Mouse (Mus musculus) ES-Bruce4 (cell line): Measurements from ENCODE around the gene Bcl2.

Source experiments
- CTCF ChIP-seq: IDR thresholded peaks from one replicate; pipeline ENCODE4 v1.8.1; 2011; ENCODE audit warnings: low read depth, low read length
- EP300 ChIP-seq: IDR thresholded peaks from 2 replicates; pipeline ENCODE4 v1.6.1; 2011; ENCODE audit warnings: low read depth, low read length; ENCODE audit not compliant: insufficient read depth
- POLR2A ChIP-seq: IDR thresholded peaks from one replicate; pipeline ENCODE4 v1.8.1; 2011; ENCODE audit warnings: low read length; ENCODE audit not compliant: insufficient read depth

DNA sequence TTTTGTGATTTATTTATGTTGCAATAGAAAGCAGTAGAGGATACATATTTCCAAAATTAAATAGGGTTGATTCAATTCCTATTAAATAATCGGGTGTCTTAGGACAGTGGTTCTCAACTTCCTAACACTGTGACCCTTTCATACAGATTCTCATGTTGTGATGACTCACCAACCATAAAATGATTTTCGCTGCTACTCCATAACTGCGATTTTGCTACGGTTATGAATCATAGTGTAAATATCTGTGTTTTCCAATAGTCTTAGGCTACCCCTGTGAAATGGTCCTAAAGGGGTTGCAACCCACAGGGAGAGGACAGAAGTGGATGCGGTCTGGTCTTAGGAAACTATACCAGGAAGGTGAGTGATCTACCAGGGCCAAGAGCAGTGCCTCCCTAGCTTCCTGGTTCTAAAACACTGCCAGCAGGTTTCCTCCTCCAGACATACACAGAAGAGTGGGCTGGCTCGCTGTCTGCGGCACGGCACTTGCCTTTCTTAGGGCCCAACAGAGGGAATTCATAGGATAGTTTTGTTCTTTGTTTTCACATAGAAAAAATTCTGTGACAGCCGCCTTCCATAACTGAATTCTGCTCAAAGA, 13.5 kb downstream of the Bcl2 start:
- no peak for TF ChIP-seq CTCF
- no peak for TF ChIP-seq POLR2A
- TF ChIP-seq EP300: no peak
